Mouse (Mus musculus): ENCODE results near the gene Tmem145. TPM values are rescaled to one million over a fixed set of nuclear protein-coding genes. Genes with fewer than 3 reads are reported as not detected.

Tmem145 gene
- polyA plus RNA-seq, 1 experiment = 0.35 TPM

GRCm38 (mm10) chr7:25305481-25305880 lies 425 bp upstream of the Tmem145 start:
- TF ChIP-seq CTCF (IDR thresholded peaks at IDR 0.05; ENCODE audit: extremely low read depth, insufficient read length, insufficient replicate concordance, low read depth, low read length) (no peak), POLR2A (IDR thresholded peaks at IDR 0.05; ENCODE audit: low read depth, low read length) (no peak)
- WGBS = 2% methylated on average over 2 of the region's 2 CpGs
- Histone ChIP-seq H3K4me1 (ENCODE audit: control insufficient read depth, insufficient read depth, insufficient read length, low read length) (peaks cover 6% of the 10 kb centered on the region), H3K27ac (ENCODE audit: insufficient read depth, low read depth, low read length) (no peak overlapping the region), H3K4me3 (ENCODE audit: low read depth, low read length) (no peak overlapping the region), H3K36me3 (ENCODE audit: control insufficient read depth, insufficient read depth, low read length) (no peaks in the 10 kb centered on the region), H3K27me3 (ENCODE audit: control insufficient read depth, insufficient read depth, low read length) (peaks cover 12% of the 10 kb centered on the region)

- Histone ChIP-seq H3K27me3 (ENCODE audit: control insufficient read depth, insufficient read depth, low read length) (peaks cover 20% of the 10 kb centered on the region), H3K27ac (ENCODE audit: insufficient read depth, low read depth, low read length) (no peak overlapping the region), H3K4me1 (ENCODE audit: control insufficient read depth, insufficient read depth, insufficient read length, low read length) (peaks cover 6% of the 10 kb centered on the region), H3K4me3 (ENCODE audit: low read depth, low read length) (no peak overlapping the region), H3K36me3 (ENCODE audit: control insufficient read depth, insufficient read depth, low read length) (no peaks in the 10 kb centered on the region)
- no peak for TF ChIP-seq POLR2A (IDR thresholded peaks at IDR 0.05; ENCODE audit: low read depth, low read length)
- no peak for TF ChIP-seq CTCF (IDR thresholded peaks at IDR 0.05; ENCODE audit: extremely low read depth, insufficient read length, insufficient replicate concordance, low read depth, low read length)
- 52% methylated on average over 2 of the region's 2 CpGs for WGBS
Measured at GRCm38 (mm10) chr7:25306614-25306996, 699 bp downstream of the Tmem145 start.

GRCm38 (mm10) chr7:25308702-25309318 lies 2.9 kb downstream of the Tmem145 start:
- H3K27ac ChIP-seq (ENCODE audit: insufficient read depth, low read depth, low read length) = no peak overlapping the region
- no peaks in the 10 kb centered on the region for H3K36me3 ChIP-seq (ENCODE audit: control insufficient read depth, insufficient read depth, low read length)
- no peak for TF ChIP-seq POLR2A (IDR thresholded peaks at IDR 0.05; ENCODE audit: low read depth, low read length)
- TF ChIP-seq CTCF (IDR thresholded peaks at IDR 0.05; ENCODE audit: extremely low read depth, insufficient read length, insufficient replicate concordance, low read depth, low read length) = no peak
- peaks cover 6% of the 10 kb centered on the region for H3K4me1 ChIP-seq (ENCODE audit: control insufficient read depth, insufficient read depth, insufficient read length, low read length)
- 53% methylated on average over 17 of the region's 17 CpGs for WGBS
- no peak overlapping the region for H3K4me3 ChIP-seq (ENCODE audit: low read depth, low read length)
- H3K27me3 ChIP-seq (ENCODE audit: control insufficient read depth, insufficient read depth, low read length) = peaks cover 29% of the 10 kb centered on the region

DNA sequence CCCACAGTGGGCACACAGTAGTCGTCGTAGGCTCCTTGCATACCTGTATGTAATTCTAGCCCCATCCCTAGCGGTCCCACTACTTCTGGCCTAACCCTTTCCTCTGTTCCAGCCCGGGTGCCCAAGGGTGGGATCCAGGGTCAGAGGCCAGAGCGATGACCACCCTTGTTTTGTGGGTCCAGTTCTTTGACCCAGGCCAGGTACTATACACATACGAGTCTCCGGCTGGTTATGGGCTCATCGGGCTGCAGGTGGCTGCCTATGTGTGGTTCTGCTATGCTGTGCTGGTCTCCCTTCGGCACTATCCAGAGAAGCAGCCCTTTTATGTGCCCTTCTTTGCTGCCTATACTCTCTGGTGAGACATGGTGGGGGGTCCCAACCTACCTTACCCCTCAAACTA lies 3.5 kb downstream of the Tmem145 start:
- Histone ChIP-seq H3K4me1 (ENCODE audit: control insufficient read depth, insufficient read depth, insufficient read length, low read length) (peaks cover 6% of the 10 kb centered on the region), H3K27me3 (ENCODE audit: control insufficient read depth, insufficient read depth, low read length) (peaks cover 33% of the 10 kb centered on the region), H3K4me3 (ENCODE audit: low read depth, low read length) (no peak overlapping the region), H3K27ac (ENCODE audit: insufficient read depth, low read depth, low read length) (no peak overlapping the region), H3K36me3 (ENCODE audit: control insufficient read depth, insufficient read depth, low read length) (no peaks in the 10 kb centered on the region)
- no peak for TF ChIP-seq CTCF (IDR thresholded peaks at IDR 0.05; ENCODE audit: extremely low read depth, insufficient read length, insufficient replicate concordance, low read depth, low read length)
- TF ChIP-seq POLR2A (IDR thresholded peaks at IDR 0.05; ENCODE audit: low read depth, low read length) = no peak
- 81% methylated on average over 9 of the region's 9 CpGs for WGBS

- Histone ChIP-seq H3K36me3 (ENCODE audit: control insufficient read depth, insufficient read depth, low read length) (no peaks in the 10 kb centered on the region), H3K4me1 (ENCODE audit: control insufficient read depth, insufficient read depth, insufficient read length, low read length) (peaks cover 14% of the 10 kb centered on the region), H3K27ac (ENCODE audit: insufficient read depth, low read depth, low read length) (no peak overlapping the region), H3K27me3 (ENCODE audit: control insufficient read depth, insufficient read depth, low read length) (peaks cover 43% of the 10 kb centered on the region), H3K4me3 (ENCODE audit: low read depth, low read length) (no peak overlapping the region)
- no peak for TF ChIP-seq POLR2A (IDR thresholded peaks at IDR 0.05; ENCODE audit: low read depth, low read length)
- no peak for TF ChIP-seq CTCF (IDR thresholded peaks at IDR 0.05; ENCODE audit: extremely low read depth, insufficient read length, insufficient replicate concordance, low read depth, low read length)
- 74% methylated on average over 11 of the region's 11 CpGs for WGBS
Measured at GRCm38 (mm10) chr7:25311193-25311592, 5.3 kb downstream of the Tmem145 start.

- TF ChIP-seq CTCF (IDR thresholded peaks at IDR 0.05; ENCODE audit: extremely low read depth, insufficient read length, insufficient replicate concordance, low read depth, low read length) (no peak), POLR2A (IDR thresholded peaks at IDR 0.05; ENCODE audit: low read depth, low read length) (no peak)
Measured at GRCm38 (mm10) chr7:25313325-25313724, 7.4 kb downstream of the Tmem145 start.

GRCm38 (mm10) chr7:25314606-25315305 lies 8.8 kb downstream of the Tmem145 start:
- no peaks in the 10 kb centered on the region for H3K36me3 ChIP-seq (ENCODE audit: control insufficient read depth, insufficient read depth, low read length)
- H3K4me3 ChIP-seq (ENCODE audit: low read depth, low read length) = peak overlapping the region; percentile 42
- TF ChIP-seq POLR2A (IDR thresholded peaks at IDR 0.05; ENCODE audit: low read depth, low read length) = no peak
- no peak for TF ChIP-seq CTCF (IDR thresholded peaks at IDR 0.05; ENCODE audit: extremely low read depth, insufficient read length, insufficient replicate concordance, low read depth, low read length)
- H3K27ac ChIP-seq (ENCODE audit: insufficient read depth, low read depth, low read length) = no peak overlapping the region
- peaks cover 18% of the 10 kb centered on the region for H3K4me1 ChIP-seq (ENCODE audit: control insufficient read depth, insufficient read depth, insufficient read length, low read length)
- WGBS = 5% methylated on average over 51 of the region's 51 CpGs
- peaks cover 38% of the 10 kb centered on the region for H3K27me3 ChIP-seq (ENCODE audit: control insufficient read depth, insufficient read depth, low read length)

More at GRCm38 (mm10) chr7:25313325-25313724, 7.4 kb downstream of the Tmem145 start:
- 42% methylated on average over 7 of the region's 7 CpGs for WGBS
- Histone ChIP-seq H3K4me3 (ENCODE audit: low read depth, low read length) (no peak overlapping the region), H3K27ac (ENCODE audit: insufficient read depth, low read depth, low read length) (no peak overlapping the region), H3K36me3 (ENCODE audit: control insufficient read depth, insufficient read depth, low read length) (no peaks in the 10 kb centered on the region), H3K4me1 (ENCODE audit: control insufficient read depth, insufficient read depth, insufficient read length, low read length) (peaks cover 18% of the 10 kb centered on the region), H3K27me3 (ENCODE audit: control insufficient read depth, insufficient read depth, low read length) (peaks cover 38% of the 10 kb centered on the region)
